Mouse (Mus musculus): ENCODE results near the gene Zfy1.
"Not testable (repeated sequence)": the region's sequence is repeated elsewhere in the genome, so short reads cannot be mapped to it uniquely, and the experiment has no call there.

Zfy1 gene

DNA sequence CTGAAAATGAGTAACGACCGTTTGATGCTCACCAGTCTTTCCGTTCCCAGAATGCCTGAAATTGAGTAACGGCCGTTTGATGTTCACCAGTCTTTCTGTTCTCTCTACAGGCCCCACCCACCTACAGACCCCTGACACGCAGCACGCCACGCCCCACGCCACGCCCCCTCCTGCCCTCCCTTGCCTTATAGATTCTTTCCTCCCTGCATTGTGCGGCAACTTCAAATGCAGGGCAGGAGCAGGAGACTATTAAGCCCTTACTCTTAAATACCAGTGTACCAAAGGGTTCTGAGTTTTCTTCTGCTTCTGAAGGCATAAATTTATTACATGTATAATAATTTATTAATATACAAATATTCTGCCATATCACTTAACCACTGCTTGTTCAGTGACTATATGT, at the start of gene Zfy1:
TSS of gene Zfy1 (minus strand) at position 101 of the 400 bp plus-strand sequence.
- DNase-seq (ENCODE audit: low spot score), result not testable (repeated sequence)

DNA sequence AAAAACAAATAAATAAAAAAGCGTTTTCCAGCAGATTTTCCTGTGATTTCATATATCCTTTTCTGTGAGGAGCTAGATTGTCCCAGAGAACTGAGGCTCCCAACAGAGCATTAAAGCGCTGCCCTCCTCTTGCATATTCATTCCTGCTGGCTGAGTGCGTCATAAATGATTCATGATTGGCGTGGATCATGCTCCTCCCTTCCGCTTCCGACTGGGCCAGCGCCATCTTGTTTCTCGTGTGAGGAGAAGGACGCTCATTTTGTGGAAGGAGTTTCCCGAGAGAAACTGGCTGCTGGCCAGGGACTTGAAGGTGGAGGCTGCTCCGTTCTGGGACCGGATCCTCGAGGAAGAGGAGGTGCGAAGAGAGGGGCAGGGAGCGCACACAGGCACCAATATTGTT, 21.2 kb upstream of the Zfy1 start, which contains the start of gene Uba1y:
TSS of gene Uba1y (plus strand) at position 254 of the 400 bp plus-strand sequence.
- DNase-seq (ENCODE audit: low spot score), result no peak

DNA sequence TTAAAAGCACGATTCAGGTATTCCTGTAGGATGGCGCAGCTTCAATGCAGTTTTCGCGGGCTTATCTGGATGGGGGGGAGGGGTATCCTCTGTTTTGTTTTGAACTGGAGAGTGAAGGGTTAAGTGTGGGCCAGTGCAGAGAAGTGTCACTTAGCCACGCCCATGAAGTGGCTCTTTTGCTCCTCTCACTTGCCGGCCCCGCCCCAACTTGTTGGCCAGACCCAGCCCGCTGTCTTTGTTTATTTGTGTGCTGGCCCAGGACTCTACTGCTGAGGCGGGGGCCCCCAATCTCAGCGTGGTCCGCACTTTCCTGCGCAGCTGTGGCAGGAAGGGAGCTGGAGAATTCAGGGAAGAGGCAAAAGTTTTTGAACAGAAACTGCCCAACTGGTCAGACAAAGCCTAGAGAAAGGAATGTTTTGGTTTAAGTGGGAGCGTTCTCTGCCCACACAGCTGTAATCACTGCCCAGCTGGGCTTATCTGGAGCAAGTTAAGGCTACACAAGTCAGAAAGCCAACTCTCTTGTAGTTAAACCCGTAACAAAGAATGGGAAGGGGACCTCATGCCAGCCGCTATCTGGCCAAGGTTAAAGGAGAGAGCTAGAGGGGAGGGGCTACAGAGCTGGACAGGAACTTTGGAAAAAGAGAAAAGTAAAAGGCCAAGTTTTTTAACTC, 11.9 kb upstream of the Zfy1 start:
- DNase-seq (ENCODE audit: low spot score), result no peak
